Mouse (Mus musculus) lung, embryonic 16.5 days (tissue): ENCODE measurements at regions not wholly inside any gene's neighbourhood (a gene's known extent, or its start where the extent isn't known, plus 50 kb on each side); places are given as distances from the start of the nearest gene placed in this dataset.
A peak's percentile ranks its signal among the peaks of the same experiment; 100 is the strongest.

Experiments used
- ATAC-seq: fragments of 200-750 bp; cut with Nextera tagmentation; 2 replicates; pipeline ENCODE4 v1.8.0; 2017; ENCODE audit warnings: low read depth, mild to moderate bottlenecking, moderate library complexity
- H3K27ac ChIP-seq: fragments of 300-500 bp; sonication (generic); 2 replicates; pipeline ENCODE4 v1.5.1; 2014; ENCODE audit warnings: mild to moderate bottlenecking, control low read depth, low read length
- H3K27me3 ChIP-seq: fragments of 300-500 bp; sonication (generic); 2 replicates; pipeline ENCODE4 v1.6.1; 2014; ENCODE audit warnings: low read depth, low read length, mixed read lengths; ENCODE audit not compliant: control insufficient read depth, insufficient read depth
- H3K36me3 ChIP-seq: fragments of 300-500 bp; sonication (generic); 2 replicates; pipeline ENCODE4 v1.6.1; 2014; ENCODE audit warnings: low read length; ENCODE audit not compliant: control insufficient read depth, insufficient read depth
- H3K4me1 ChIP-seq: fragments of 300-500 bp; sonication (generic); replicated peaks from 2 replicates; pipeline ENCODE4 v1.6.1; 2014; ENCODE audit warnings: low read length, mixed read lengths; ENCODE audit not compliant: control insufficient read depth, insufficient read depth
- H3K4me2 ChIP-seq: fragments of 300-500 bp; sonication (generic); 2 replicates; pipeline ENCODE4 v1.6.1; 2014; ENCODE audit warnings: low read depth, low read length, control low read depth
- H3K4me3 ChIP-seq: fragments of 300-500 bp; sonication (generic); 2 replicates; pipeline ENCODE4 v1.5.1; 2014; ENCODE audit warnings: mild to moderate bottlenecking, low read length, control low read depth
- H3K9ac ChIP-seq: fragments of 300-500 bp; sonication (generic); 2 replicates; pipeline ENCODE4 v1.6.1; 2014; ENCODE audit warnings: low read length, control low read depth
- H3K9me3 ChIP-seq: fragments of 300-500 bp; sonication (generic); 2 replicates; pipeline ENCODE4 v1.6.1; 2016; ENCODE audit warnings: low read length; ENCODE audit not compliant: control insufficient read depth
- WGBS: fragments of 180-500 bp; shearing (Covaris S2); extraction: QIAGEN DNeasy Blood & Tissue Kit; methylation state at CpG from one replicate; pipeline ENCODE4 v1.1.7; 2014; 5-methylcytosine and 5-hydroxymethylcytosine counted together

DNA sequence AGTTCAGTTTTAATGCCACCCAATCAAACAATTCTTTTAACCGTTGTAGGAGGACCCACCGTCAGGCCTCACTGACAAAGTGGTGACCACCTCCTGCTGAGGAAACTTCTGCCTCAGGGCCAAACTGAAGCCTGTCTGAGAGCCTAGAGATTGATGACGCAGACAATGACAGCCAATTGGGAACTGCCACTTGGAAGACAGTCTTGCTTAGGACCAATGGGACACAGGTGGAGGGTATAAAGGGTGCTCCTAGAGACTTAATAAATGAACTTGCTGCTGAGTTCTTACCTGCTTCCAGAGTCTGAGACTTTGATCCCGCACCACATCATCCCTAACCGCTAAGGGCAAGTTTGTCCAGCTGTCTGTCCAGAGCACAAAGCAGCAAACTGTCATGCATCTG, 80.0 kb downstream of the Tbx4 start:
- H3K9me3 ChIP-seq = no peaks in the 10 kb centered on the region
- peaks cover 2% of the 10 kb centered on the region; the same call in 1 of the 2 replicates for H3K4me1 ChIP-seq
- no peaks in the 10 kb centered on the region for H3K36me3 ChIP-seq
- H3K27ac ChIP-seq = no peak overlapping the region
- no peak overlapping the region for H3K4me2 ChIP-seq
- ATAC-seq = no peak
- no peaks in the 10 kb centered on the region for H3K27me3 ChIP-seq
- H3K4me3 ChIP-seq = no peak overlapping the region
- H3K9ac ChIP-seq = no peak overlapping the region
- 80% methylated on average over 5 of the region's 5 CpGs for WGBS

DNA sequence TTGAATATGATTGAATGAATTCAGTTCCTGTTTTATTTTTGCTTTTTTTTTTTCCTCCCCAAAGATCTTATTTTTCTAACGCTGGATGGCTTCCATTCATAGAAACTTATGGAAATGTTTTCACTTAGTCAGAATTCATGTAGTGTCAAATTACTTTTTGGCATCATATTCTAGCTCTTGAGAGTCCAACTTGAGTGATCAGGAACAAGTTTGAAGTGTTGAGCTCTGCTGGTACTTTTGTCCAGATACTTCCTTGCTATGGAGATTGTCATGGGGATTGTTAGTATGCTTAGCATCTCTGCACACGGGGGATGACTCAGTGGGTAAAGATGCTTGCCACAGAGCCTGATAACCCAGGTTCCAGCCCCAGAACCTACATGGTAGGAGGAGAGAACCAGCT, 84.1 kb downstream of the Tbx4 start:
- Histone ChIP-seq H3K4me3 (no peak overlapping the region), H3K4me1 (peaks cover 2% of the 10 kb centered on the region; the same call in 1 of the 2 replicates), H3K36me3 (no peaks in the 10 kb centered on the region), H3K4me2 (no peak overlapping the region), H3K9ac (no peak overlapping the region), H3K27me3 (no peaks in the 10 kb centered on the region), H3K9me3 (no peaks in the 10 kb centered on the region), H3K27ac (no peak overlapping the region)
- WGBS = 45% methylated on average over 2 of the region's 2 CpGs
- ATAC-seq = no peak

DNA sequence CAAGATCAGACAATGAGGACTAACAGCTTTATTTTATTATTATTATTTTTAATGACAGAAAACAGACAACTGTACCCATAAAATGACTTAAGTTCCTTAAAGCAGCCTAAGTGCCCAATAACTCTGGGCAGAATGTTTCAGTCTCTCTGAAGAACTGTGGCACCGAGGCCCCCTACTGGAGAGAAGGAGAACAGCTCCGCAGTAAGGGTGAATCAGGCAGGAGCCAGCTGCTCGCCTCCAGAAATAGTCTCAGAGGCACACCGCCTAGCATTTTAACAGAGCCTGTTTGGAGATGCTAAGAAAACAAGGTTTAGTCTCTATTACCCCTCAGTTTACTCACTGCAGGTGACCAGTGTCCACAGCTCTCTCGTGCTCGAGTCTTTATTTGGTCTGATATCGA, 86.2 kb downstream of the Tbx4 start:
- Histone ChIP-seq H3K9me3 (no peaks in the 10 kb centered on the region), H3K9ac (no peak overlapping the region), H3K4me1 (peaks cover 2% of the 10 kb centered on the region; the same call in 1 of the 2 replicates), H3K27me3 (no peaks in the 10 kb centered on the region), H3K36me3 (no peaks in the 10 kb centered on the region), H3K27ac (no peak overlapping the region), H3K4me2 (no peak overlapping the region), H3K4me3 (no peak overlapping the region)
- WGBS = 19% methylated on average over 7 of the region's 7 CpGs
- peak; percentile 65 for ATAC-seq

DNA sequence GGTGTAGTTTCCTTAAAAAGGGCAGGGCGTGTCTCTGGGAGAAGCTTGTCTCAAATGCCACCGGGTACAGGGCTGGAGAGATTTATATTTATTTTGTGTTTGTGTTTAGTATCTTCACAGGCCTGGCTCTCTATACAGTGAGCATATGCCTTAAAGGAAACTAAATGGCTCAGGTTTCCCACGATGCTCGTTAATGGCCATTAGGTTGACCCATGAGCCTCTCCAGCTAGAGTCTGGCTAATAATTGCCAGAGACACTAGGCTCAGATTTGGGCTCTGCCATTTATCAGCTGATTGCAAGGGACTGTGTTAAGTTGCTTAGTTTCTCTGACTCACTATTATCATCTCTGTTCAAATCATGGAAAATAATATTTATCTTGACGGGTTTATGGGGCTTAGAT, 87.5 kb downstream of the Tbx4 start:
- Histone ChIP-seq H3K9me3 (no peaks in the 10 kb centered on the region), H3K4me1 (peaks cover 2% of the 10 kb centered on the region; the same call in 1 of the 2 replicates), H3K27ac (no peak overlapping the region), H3K27me3 (no peaks in the 10 kb centered on the region), H3K9ac (no peak overlapping the region), H3K4me2 (no peak overlapping the region), H3K36me3 (no peaks in the 10 kb centered on the region), H3K4me3 (no peak overlapping the region)
- 50% methylated on average over 5 of the region's 5 CpGs for WGBS
- no peak for ATAC-seq

DNA sequence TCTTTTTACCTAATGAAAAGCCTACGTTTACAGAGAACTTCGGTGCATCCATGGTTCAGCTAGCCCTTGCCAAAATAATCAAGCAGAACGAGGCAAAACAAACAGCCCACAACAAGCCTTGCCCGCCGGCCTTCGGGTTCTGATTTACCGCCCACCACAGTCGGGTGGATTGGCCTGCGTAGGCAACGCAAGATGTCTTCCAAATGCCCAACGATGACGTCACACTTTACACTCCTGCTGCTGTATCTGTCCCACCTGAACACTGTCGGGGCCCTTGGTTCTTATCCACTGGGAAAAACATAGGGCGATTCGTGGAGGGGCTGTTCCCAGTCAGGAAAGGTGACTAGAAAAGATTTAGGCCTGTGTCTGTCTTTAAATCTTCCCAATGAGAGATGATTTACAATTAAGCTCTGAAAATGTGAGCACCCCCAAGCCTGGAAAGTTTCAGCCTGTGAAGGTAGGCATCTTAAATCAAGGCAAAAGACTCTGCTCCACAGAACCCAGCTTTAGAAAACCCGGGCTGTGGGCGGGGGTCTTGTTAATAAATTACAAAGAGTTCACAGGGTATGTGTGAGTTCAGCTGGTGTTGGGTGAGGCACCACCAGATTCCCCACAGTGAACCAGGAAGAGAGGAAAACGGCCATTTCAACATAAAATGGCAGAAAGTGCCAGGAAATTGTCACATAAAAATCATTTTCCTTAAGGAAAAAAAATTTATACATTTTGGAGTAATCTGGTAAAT, 90.6 kb downstream of the Tbx4 start:
- 74% methylated on average over 18 of the region's 18 CpGs for WGBS
- Histone ChIP-seq H3K27me3 (no peaks in the 10 kb centered on the region), H3K4me1 (peaks cover 6% of the 10 kb centered on the region; the same call in 1 of the 2 replicates), H3K4me2 (no peak overlapping the region), H3K27ac (no peak overlapping the region), H3K9me3 (no peaks in the 10 kb centered on the region), H3K4me3 (no peak overlapping the region), H3K9ac (no peak overlapping the region), H3K36me3 (no peaks in the 10 kb centered on the region)
- ATAC-seq = no peak

DNA sequence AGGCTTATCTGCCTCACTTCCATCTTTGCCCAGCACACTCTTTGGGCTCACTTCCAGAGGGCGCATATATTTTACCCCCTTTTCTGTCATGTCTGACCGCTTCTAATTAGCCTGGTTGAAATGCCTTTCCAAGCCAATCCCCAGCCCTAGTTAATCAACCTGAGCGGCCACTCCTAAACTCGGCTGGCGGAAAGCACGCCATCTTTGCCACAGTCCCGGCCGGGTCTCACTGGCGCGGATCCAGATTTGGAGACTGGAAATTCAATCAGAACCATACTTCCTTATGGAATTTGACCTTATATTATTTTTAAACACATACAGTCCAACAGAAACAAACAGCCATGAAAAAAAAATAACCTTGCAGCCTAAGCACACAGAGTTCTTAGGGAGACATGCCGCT, 94.2 kb downstream of the Tbx4 start:
- no peaks in the 10 kb centered on the region for H3K27me3 ChIP-seq
- H3K36me3 ChIP-seq = no peaks in the 10 kb centered on the region
- 61% methylated on average over 11 of the region's 11 CpGs for WGBS
- H3K9me3 ChIP-seq = no peaks in the 10 kb centered on the region
- H3K4me2 ChIP-seq = no peak overlapping the region
- peaks cover 4% of the 10 kb centered on the region; the same call in 1 of the 2 replicates for H3K4me1 ChIP-seq
- no peak overlapping the region for H3K27ac ChIP-seq
- no peak overlapping the region for H3K4me3 ChIP-seq
- peak; percentile 15; the same call in 1 of the 2 replicates for ATAC-seq
- H3K9ac ChIP-seq = no peak overlapping the region

DNA sequence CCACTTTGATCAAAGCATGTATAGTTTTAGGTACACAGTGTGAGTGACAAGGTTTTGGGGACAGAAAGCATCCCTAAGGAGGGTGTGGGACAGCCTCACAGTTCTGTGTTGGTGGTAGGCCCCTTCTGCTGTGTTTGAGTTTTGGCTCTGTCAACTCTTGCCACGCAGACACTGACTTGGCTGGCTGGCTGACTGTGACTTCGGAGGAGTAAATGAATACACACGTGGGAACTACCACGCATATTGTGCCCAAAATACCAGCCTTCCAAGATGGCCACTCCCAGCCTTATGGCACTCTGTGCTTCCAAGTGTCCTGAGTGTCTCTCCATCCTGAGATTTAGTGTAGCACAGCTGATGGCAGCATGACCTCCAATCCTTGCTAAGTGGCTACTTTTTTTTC, 95.3 kb downstream of the Tbx4 start:
- Histone ChIP-seq H3K4me1 (peaks cover 4% of the 10 kb centered on the region; the same call in 1 of the 2 replicates), H3K9ac (no peak overlapping the region), H3K27me3 (no peaks in the 10 kb centered on the region), H3K4me3 (no peak overlapping the region), H3K4me2 (no peak overlapping the region), H3K9me3 (no peaks in the 10 kb centered on the region), H3K27ac (no peak overlapping the region), H3K36me3 (no peaks in the 10 kb centered on the region)
- no peak for ATAC-seq
- 80% methylated on average over 4 of the region's 4 CpGs for WGBS

DNA sequence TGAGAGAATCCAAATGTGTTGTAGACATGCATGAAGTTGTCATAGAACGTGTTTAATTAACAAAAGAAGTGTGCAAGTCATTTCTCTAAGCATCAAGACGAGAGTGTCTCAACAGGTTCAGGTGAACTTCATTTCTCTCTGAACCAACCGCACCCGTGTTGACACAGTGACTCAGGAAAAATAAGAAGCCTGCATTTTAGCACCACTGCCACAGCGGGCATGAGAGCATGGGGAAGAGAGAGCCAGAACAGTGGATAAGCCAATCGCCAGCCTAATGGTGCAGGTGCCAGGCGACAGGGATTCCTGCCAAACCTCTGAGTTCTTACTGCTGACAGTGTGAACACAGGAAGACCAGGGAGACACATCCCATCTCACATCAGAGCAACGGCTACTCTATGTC, 100.1 kb downstream of the Tbx4 start:
- Histone ChIP-seq H3K4me3 (no peak overlapping the region), H3K9ac (no peak overlapping the region), H3K9me3 (no peaks in the 10 kb centered on the region), H3K4me1 (peaks cover 9% of the 10 kb centered on the region), H3K27me3 (peaks cover 8% of the 10 kb centered on the region), H3K27ac (no peak overlapping the region), H3K36me3 (no peaks in the 10 kb centered on the region), H3K4me2 (no peak overlapping the region)
- WGBS = 55% methylated on average over 8 of the region's 8 CpGs
- ATAC-seq = no peak

DNA sequence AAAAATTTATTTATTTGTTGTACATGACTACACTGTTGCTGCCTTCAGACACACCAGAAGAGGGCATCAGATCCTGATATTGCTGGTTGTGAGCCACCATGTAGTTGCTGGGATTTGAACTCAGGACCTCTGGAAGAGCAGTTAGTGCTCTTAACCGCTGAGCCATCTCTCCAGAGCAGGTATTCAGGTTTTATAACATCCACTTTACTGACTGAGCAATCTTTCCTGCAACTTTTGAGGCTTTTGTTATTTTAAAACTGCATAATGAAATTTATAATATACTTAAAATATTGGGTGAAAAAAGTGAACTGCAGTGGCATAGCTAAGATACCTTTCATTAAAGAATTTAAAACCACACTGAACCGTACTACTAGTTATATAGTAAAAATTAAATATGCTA, 101.0 kb downstream of the Tbx4 start:
- no peaks in the 10 kb centered on the region for H3K36me3 ChIP-seq
- H3K4me3 ChIP-seq = no peak overlapping the region
- H3K27me3 ChIP-seq = peaks cover 8% of the 10 kb centered on the region
- no peak overlapping the region for H3K9ac ChIP-seq
- H3K4me2 ChIP-seq = no peak overlapping the region
- no peaks in the 10 kb centered on the region for H3K9me3 ChIP-seq
- peaks cover 9% of the 10 kb centered on the region for H3K4me1 ChIP-seq
- ATAC-seq = no peak
- H3K27ac ChIP-seq = no peak overlapping the region
- WGBS = 97% methylated on average over 2 of the region's 2 CpGs
